Mouse (Mus musculus) small intestine, adult 2 months (tissue): Measurements from ENCODE around the gene Olfr1338. TPM values are rescaled to one million over a fixed set of nuclear protein-coding genes. Genes with fewer than 3 reads are reported as not detected.
"Not testable (repeated sequence)": the region's sequence is repeated elsewhere in the genome, so short reads cannot be mapped to it uniquely, and the experiment has no call there.

Experiments
- H3K27ac ChIP-seq: fragments of 200-500 bp; 2 replicates; pipeline ENCODE4 v1.5.1; 2012; ENCODE audit warnings: low read depth, low read length, control low read depth, inconsistent platforms; ENCODE audit not compliant: insufficient read depth
- H3K27me3 ChIP-seq: fragments of 200-500 bp; 2 replicates; pipeline ENCODE4 v1.6.1; 2012; ENCODE audit warnings: mild to moderate bottlenecking, moderate library complexity, low read length, inconsistent platforms; ENCODE audit not compliant: control insufficient read depth, insufficient read depth
- H3K36me3 ChIP-seq: fragments of 200-500 bp; 2 replicates; pipeline ENCODE4 v1.6.1; 2012; ENCODE audit warnings: mild to moderate bottlenecking, low read length, control low read depth, inconsistent platforms; ENCODE audit not compliant: control insufficient read depth, insufficient read depth
- H3K4me1 ChIP-seq: fragments of 200-500 bp; 2 replicates; pipeline ENCODE4 v1.6.1; 2012; ENCODE audit warnings: low read length, inconsistent platforms, mixed read lengths; ENCODE audit not compliant: control insufficient read depth, insufficient read depth, insufficient read length
- H3K4me3 ChIP-seq: fragments of 200-500 bp; 2 replicates; pipeline ENCODE4 v1.5.1; 2012; ENCODE audit warnings: low read depth, mild to moderate bottlenecking, control low read depth, inconsistent platforms, low read length, moderate library complexity
- CTCF ChIP-seq: fragments of 200-500 bp; IDR thresholded peaks from 2 replicates; pipeline ENCODE4 v1.5.1; 2012; ENCODE audit warnings: low read depth, mild to moderate bottlenecking, control low read depth, inconsistent platforms, low read length, moderate library complexity, mixed read lengths; ENCODE audit not compliant: insufficient replicate concordance, insufficient read length; ENCODE audit errors: extremely low read depth
- POLR2A ChIP-seq: fragments of 200-500 bp; IDR thresholded peaks from 2 replicates; pipeline ENCODE4 v1.6.1; 2012; ENCODE audit warnings: low read depth, mild to moderate bottlenecking, control low read depth, inconsistent platforms, low read length, moderate library complexity
- WGBS: fragments of 180-500 bp; shearing (Covaris S2); methylation state at CpG from one replicate; pipeline ENCODE4 v1.1.7; 2018; 5-methylcytosine and 5-hydroxymethylcytosine counted together
- polyA plus RNA-seq: library from polyadenylated mRNA; depleted of rRNA; stranded (reverse); fragments of >200 nt; gene quantifications from 2 replicates; pipeline ENCODE4 v1.2.3, GENCODE M21; 2012; rRNA removed

Gene Olfr1338
- polyA plus RNA-seq, result not detected in 2 replicates

GRCm38 (mm10) chr4:118758637-118759036 is at the start of gene Olfr1338:
Gene Olfr1338 (minus strand): TSS chr4:118758737.
- WGBS, result 72% methylated on average over 1 of the region's 1 CpGs
- TF ChIP-seq CTCF (no peak), POLR2A (no peak)
- no peak within 1 kb of the TSS for H3K27ac ChIP-seq
- H3K27me3 ChIP-seq, result no peaks in the 10 kb centered on the region
- no peaks in the 10 kb centered on the region for H3K4me1 ChIP-seq
- H3K36me3 ChIP-seq, result no peaks in the 10 kb centered on the region
- H3K4me3 ChIP-seq, result no peak within 1 kb of the TSS

GRCm38 (mm10) chr4:118792796-118793195 is 34.3 kb upstream of the Olfr1338 start:
- not testable (repeated sequence) for H3K27ac ChIP-seq, H3K4me3 ChIP-seq, H3K4me1 ChIP-seq, H3K36me3 ChIP-seq, H3K27me3 ChIP-seq

GRCm38 (mm10) chr4:118782486-118782885 is 23.9 kb upstream of the Olfr1338 start, which contains the start of gene Olfr1337:
Gene Olfr1337 (minus strand): TSS chr4:118782586.
- Histone ChIP-seq H3K4me1 (no peaks in the 10 kb centered on the region), H3K27ac (no peak within 1 kb of the TSS), H3K4me3 (no peak within 1 kb of the TSS), H3K27me3 (no peaks in the 10 kb centered on the region), H3K36me3 (no peaks in the 10 kb centered on the region)
- TF ChIP-seq POLR2A, result no peak
- 70% methylated on average over 2 of the region's 2 CpGs for WGBS

- Histone ChIP-seq H3K27ac (no peak overlapping the region), H3K36me3 (no peaks in the 10 kb centered on the region), H3K27me3 (no peaks in the 10 kb centered on the region), H3K4me3 (no peak overlapping the region), H3K4me1 (no peaks in the 10 kb centered on the region)
- TF ChIP-seq POLR2A (no peak), CTCF (no peak)
- 34% methylated on average over 16 of the region's 16 CpGs for WGBS
Measured at GRCm38 (mm10) chr4:118741881-118742280, 16.7 kb downstream of the Olfr1338 start.

GRCm38 (mm10) chr4:118740988-118741698 is 17.4 kb downstream of the Olfr1338 start:
- no peaks in the 10 kb centered on the region for H3K27me3 ChIP-seq
- WGBS, result 7% methylated on average over 11 of the region's 11 CpGs
- no peak overlapping the region for H3K4me3 ChIP-seq
- no peak overlapping the region for H3K27ac ChIP-seq
- H3K4me1 ChIP-seq, result no peaks in the 10 kb centered on the region
- H3K36me3 ChIP-seq, result no peaks in the 10 kb centered on the region
- TF ChIP-seq CTCF (no peak), POLR2A (no peak)

GRCm38 (mm10) chr4:118739574-118739973 is 19.0 kb downstream of the Olfr1338 start:
- Histone ChIP-seq H3K4me1 (no peaks in the 10 kb centered on the region), H3K36me3 (no peaks in the 10 kb centered on the region), H3K27ac (no peak overlapping the region), H3K27me3 (no peaks in the 10 kb centered on the region), H3K4me3 (no peak overlapping the region)
- TF ChIP-seq POLR2A (no peak), CTCF (no peak)
- WGBS, result 77% methylated on average over 3 of the region's 3 CpGs

GRCm38 (mm10) chr4:118731875-118732274 is 26.7 kb downstream of the Olfr1338 start, which contains the start of gene Olfr1339:
Gene Olfr1339 (plus strand): TSS chr4:118732175.
- TF ChIP-seq POLR2A, result no peak
- TF ChIP-seq CTCF, result no peak
- Histone ChIP-seq H3K27ac (no peak within 1 kb of the TSS), H3K36me3 (no peaks in the 10 kb centered on the region), H3K27me3 (no peaks in the 10 kb centered on the region), H3K4me3 (no peak within 1 kb of the TSS), H3K4me1 (no peaks in the 10 kb centered on the region)
- WGBS, result 100% methylated on average over 1 of the region's 1 CpGs
